Mouse (Mus musculus) mouse embryonic stem cell (cell line): Measurements from ENCODE around the gene Lrrc63.
"Not testable (repeated sequence)": the region's sequence is repeated elsewhere in the genome, so short reads cannot be mapped to it uniquely, and the experiment has no call there.

ENCODE experiments used
- in situ Hi-C, 2 experiments: fragments of 300-500 bp; cut with MboI; formaldehyde crosslinking; loops; 1 replicate in 1 of 2; 3 replicates in 1 of 2; pipeline ENCODE4 v1.14.3; 2019 to 2020; ENCODE audit warnings: low sequenced_read_pairs in 2 of 2, low pct_unique_long_range_greater_than_20kb in 1 of 2, mixed read lengths in 1 of 2; ENCODE audit not compliant: unreplicated experiment in 1 of 2

Lrrc63 gene

DNA sequence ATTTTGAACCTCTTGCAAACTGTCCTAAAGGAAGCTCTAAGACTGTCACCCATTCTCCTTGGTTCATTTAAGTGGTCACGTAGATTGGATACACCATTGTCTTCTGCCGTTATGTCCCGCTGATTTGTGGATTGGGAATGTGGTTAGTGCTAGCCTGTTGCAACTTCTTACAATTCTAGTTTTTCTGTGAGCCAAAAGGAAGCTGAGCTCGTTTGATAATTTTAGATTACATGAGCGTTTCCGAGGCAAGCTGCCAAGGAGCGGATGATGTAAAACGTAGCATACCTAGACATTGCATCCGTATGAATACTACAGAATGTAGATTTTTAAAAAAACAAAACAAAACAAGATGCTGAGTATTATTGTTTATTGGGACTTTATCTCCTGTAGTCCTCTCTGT, 17.5 kb upstream of the Lrrc63 start:
- in situ Hi-C loops: no loop called here

- in situ Hi-C loops: not testable (repeated sequence)
Measured at GRCm38 (mm10) chr14:75147706-75148105, 17.0 kb upstream of the Lrrc63 start.

- in situ Hi-C loops: no loop called here
Measured at GRCm38 (mm10) chr14:75139225-75139624, 8.5 kb upstream of the Lrrc63 start.

DNA sequence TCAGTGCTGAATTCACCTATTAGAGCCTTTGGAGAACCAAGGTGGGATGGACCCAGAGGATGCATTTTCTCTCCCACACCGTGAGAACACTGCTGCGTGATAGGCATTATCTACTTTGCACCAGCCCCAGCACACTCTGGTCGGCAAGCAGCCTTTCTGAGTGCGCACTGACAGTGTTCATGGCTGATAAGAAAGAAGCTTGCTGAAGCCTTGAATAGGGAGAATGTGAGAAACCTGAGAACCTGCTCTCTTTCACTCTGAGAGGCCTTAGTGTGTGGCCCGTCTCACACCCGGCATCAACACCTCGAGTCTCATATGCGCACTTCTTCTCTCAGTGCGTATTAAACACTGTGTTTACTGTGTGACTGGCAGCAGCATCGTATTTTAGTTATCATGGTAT, 7.8 kb upstream of the Lrrc63 start:
- in situ Hi-C loops: no loop called here

DNA sequence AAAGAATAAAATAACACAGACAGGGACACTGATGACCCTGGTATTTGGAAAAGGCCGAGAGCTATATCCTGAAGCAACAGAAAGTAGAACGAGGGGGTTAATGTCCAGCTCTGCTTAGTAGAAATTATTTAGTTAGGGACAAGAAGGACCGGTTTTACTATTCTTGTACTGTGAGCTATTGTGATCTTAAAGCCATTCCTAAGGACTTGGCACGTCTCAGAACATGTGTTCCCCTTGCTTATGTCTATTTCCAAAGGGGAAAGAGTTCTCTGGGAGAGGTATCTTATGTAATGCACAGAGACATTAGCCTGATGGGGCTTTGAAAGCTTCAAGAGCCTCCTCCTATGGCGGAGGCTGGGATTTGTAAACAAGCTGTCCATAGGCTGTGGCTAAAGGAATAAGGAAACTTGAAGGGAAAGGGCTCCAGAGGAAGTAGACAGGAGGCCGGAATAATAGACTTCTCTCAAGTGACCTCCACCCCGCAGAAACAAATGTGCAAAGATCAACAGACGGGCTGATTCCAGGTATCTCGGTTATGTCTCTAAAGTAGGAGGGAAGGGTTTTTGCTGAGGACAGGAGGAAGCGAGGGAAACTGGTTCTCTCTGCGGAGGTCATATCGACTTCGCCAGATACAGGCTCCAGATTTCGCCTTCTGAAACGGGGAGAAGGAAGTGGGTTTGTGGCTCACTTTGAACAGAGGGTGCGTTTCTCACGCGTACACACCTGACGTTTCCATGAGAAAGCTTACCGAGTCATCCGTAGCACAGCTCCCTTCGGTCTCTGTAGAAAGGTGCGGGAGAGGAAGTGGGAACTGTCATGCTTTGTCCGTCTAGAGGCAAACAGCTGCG, 5.7 kb upstream of the Lrrc63 start:
- in situ Hi-C loops: no loop called here

GRCm38 (mm10) chr14:75131324-75131935, 749 bp upstream of the Lrrc63 start:
- in situ Hi-C loops: no loop called here

GRCm38 (mm10) chr14:75121658-75122057, 9.0 kb downstream of the Lrrc63 start:
- in situ Hi-C loops: no loop called here

DNA sequence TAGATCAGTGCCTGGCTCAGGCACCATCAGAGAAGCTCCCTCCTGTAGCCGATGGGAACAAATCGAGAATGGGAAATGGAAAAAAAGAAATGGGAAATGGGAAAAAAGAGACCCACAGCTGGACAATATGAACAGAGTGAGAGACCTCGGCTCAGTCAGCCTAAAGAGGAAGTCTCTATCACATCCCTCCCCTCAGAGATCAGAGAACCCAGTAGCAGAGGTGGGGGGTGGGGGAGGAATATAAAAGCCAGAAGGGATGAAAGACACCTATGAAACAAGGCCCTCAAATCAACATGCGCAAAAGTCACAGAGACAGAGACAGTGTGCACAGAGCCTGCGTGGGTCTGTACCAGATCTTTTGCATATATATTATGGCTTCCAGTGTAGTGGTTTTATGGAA, 27.7 kb downstream of the Lrrc63 start:
- in situ Hi-C loops: no loop called here

DNA sequence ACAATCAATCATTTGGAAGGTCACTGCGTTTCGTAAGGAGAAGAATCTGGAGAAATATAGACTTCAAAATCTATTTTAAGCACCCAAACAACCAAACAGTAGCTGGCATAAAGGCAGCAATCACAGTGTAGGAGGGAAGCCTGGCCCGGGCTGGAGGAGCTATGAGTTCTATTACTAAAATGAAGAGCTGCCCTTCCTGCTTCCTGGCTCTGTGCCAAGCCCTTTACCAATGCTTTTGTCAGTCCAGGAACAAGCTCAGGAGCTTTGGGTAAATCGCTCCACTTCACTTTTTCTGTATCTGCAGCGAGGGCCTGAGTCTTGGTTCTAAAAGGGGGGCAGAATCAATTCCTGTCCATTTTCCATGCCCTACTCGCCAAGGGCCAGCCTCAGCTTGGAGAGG, 52.7 kb downstream of the Lrrc63 start:
- in situ Hi-C loops: no loop called here

DNA sequence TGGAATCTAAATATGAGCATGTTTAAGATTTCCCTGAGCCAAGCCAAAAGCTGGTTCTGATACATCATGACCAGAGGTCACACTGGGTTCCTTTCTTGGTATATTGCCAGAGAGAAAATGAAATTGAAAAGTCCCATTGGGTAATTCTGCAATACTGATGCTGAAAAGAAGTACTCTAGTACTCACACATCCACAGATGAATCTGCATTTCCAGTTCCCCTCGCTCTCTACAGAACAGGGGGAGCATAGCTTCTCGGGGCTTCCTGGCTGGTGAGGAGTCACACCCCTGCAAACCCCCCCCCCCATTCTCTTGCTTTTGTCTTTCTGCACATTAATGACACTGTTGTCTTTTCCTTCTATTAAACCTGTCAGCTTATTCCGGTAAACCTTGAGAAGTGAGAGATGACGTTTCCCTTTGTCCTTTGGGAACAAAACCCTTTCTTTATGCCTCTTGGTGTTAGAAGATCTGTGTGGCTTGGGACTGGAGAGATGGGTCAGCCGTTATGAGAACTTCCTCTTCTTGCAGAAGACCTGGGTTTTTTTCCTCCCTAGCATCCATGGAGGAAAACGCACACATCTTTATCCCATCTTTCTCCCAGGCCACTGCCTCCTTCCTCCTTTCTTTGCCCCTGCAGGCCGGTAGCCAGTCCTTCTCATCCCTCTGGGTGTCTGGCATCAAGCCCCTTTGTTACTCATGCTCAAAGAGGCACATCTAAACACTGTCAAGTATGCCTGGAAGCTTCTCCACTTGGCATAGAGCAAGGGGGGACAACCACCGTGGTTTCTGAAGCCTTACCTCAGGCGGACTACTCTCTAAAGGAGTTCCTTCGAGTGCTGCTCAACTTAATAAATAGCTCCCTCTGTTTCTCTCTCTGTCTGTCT, 55.1 kb downstream of the Lrrc63 start:
- in situ Hi-C loops: no loop called here

GRCm38 (mm10) chr14:75071091-75071490, 59.6 kb downstream of the Lrrc63 start:
- in situ Hi-C loops: no loop called here

- in situ Hi-C loops: no loop called here
Measured at GRCm38 (mm10) chr14:75069356-75069979, 61.2 kb downstream of the Lrrc63 start.

- in situ Hi-C loops: no loop called here
Measured at GRCm38 (mm10) chr14:75068430-75069112, 62.1 kb downstream of the Lrrc63 start.

DNA sequence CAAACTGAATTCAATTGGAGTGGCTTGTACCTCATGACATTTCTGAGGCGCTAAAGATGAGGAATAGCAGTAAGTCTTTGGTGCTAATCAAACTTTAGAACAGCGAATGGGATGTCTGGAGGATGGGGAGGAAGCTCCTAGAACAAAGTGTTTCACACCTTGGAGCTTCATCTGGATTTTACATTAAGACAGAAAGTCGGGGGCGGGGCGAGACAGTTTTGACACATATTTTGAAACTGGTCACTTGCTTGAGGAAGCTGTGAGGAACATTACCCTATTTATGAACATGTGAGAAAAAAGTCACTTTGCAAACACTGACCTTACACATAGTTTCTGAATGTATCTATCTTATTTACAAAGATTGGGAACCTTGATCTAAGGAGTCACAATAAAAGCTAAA, 65.5 kb downstream of the Lrrc63 start:
- in situ Hi-C loops: no loop called here

DNA sequence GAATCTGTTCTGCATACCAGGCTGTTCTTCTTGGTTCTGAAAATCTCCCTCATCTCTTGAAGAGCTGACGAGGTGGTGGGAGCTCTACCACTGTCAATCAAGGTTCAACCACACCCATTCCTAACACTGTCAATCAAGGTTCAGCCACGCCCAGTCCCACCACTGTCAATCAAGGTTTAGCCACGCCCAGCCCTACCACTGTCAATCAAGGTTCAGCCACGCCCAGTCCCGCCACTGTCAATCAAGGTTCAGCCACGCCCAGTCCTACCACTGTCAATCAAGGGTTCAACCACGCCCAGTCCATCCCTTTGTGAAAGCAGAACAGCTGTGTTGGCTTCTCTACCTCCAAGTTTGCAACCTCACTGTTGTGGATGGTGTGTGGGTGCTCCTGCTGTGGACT, 66.2 kb downstream of the Lrrc63 start:
- in situ Hi-C loops: no loop called here

- in situ Hi-C loops: no loop called here
Measured at GRCm38 (mm10) chr14:75063936-75064335, 66.7 kb downstream of the Lrrc63 start.

- in situ Hi-C loops: no loop called here
Measured at GRCm38 (mm10) chr14:75060562-75060961, 70.1 kb downstream of the Lrrc63 start.

- in situ Hi-C loops: no loop called here
Measured at GRCm38 (mm10) chr14:75056861-75057431, 73.7 kb downstream of the Lrrc63 start.
